Mouse (Mus musculus): ENCODE results near the gene Slc50a1. TPM values are rescaled to one million over a fixed set of nuclear protein-coding genes. Genes with fewer than 3 reads are reported as not detected.

Slc50a1 gene
- total and polyA plus RNA-seq, 3 experiments = 41.8 to 56.0 (median 50.9) TPM

- peaks cover 0 to 13% of the 10 kb centered on the region in 2 experiments for H3K36me3 ChIP-seq (replicated peaks in 1 of 2; ENCODE audit: control insufficient read depth in 1 of 2, insufficient read depth in 1 of 2, low read length in 1 of 2)
- no peak overlapping the region for H3K27ac ChIP-seq (ENCODE audit: insufficient read depth, low read depth)
- H3K27me3 ChIP-seq (replicated peaks) = no peaks in the 10 kb centered on the region
- H3K4me1 ChIP-seq (ENCODE audit: control insufficient read depth in 1 of 2, insufficient read depth in 2 of 2) = peaks cover 12 to 31% of the 10 kb centered on the region in 2 experiments
- H3K79me2 ChIP-seq (replicated peaks; ENCODE audit: control insufficient read depth, extremely low read depth, insufficient read depth, poor library complexity, severe bottlenecking) = peaks cover 12% of the 10 kb centered on the region; the same call in 1 of the 2 replicates
- no peak overlapping the region for H3K9ac ChIP-seq (ENCODE audit: insufficient read depth, low read depth)
- no peak for TF ChIP-seq KAT2A (IDR thresholded peaks at IDR 0.05; ENCODE audit: insufficient replicate concordance, low read length)
- TF ChIP-seq TCF12 (IDR thresholded peaks at IDR 0.05; ENCODE audit: low read depth, low read length) = no peak
- TF ChIP-seq MYC (IDR thresholded peaks at IDR 0.05; ENCODE audit: low read depth, low read length) = no peak
- TF ChIP-seq POLR2A (IDR thresholded peaks at IDR 0.05; ENCODE audit: low read depth, low read length) = no peak
- no peak for TF ChIP-seq MAZ (IDR thresholded peaks at IDR 0.05; ENCODE audit: low read depth, low read length)
- no peak for DNase-seq (ENCODE audit: extremely low read depth)
- H3K4me3 ChIP-seq (replicated peaks in 1 of 3; ENCODE audit: low read depth in 2 of 3, low read length in 2 of 3, poor library complexity in 1 of 3) = no peak overlapping the region
- H3K4me2 ChIP-seq (ENCODE audit: insufficient read depth, low read depth, poor library complexity, severe bottlenecking) = no peak overlapping the region
- dilution Hi-C loops (cut with MboI; ENCODE audit: extremely low pct_ligation_motif_present, extremely low pct_unique_long_range_greater_than_20kb, low sequenced_read_pairs) = no loop called here
- H3K9me3 ChIP-seq (replicated peaks; ENCODE audit: low read length) = no peaks in the 10 kb centered on the region
- in situ Hi-C loops (cut with MboI; ENCODE audit: low pct_ligation_motif_present, low pct_unique_long_range_greater_than_20kb, low sequenced_read_pairs) = no loop called here
These were observed 1.4 kb upstream of the Slc50a1 start for GRCm38 (mm10) chr3:89271760-89272159.

- H3K9me3 ChIP-seq (replicated peaks; ENCODE audit: low read length) = no peaks in the 10 kb centered on the region
- TF ChIP-seq POLR2A (IDR thresholded peaks at IDR 0.05; ENCODE audit: low read depth, low read length) (no peak), CTCF (conservative IDR thresholded peaks at IDR 0.05 in 1 of 2, IDR thresholded peaks at IDR 0.05 in 1 of 2; ENCODE audit: low read depth in 2 of 2, low read length in 2 of 2) (no peak), USF1 (IDR thresholded peaks at IDR 0.05; ENCODE audit: low read depth, low read length) (no peak), IRF4 (IDR thresholded peaks at IDR 0.05; ENCODE audit: low read depth, low read length) (no peak), MAFK (IDR thresholded peaks at IDR 0.05; ENCODE audit: insufficient replicate concordance, low read length) (no peak), ZC3H11A (IDR thresholded peaks at IDR 0.05; ENCODE audit: low read depth, low read length) (no peak), MAZ (IDR thresholded peaks at IDR 0.05; ENCODE audit: low read depth, low read length) (no peak), ZMIZ1 (IDR thresholded peaks at IDR 0.05; ENCODE audit: low read depth, low read length) (no peak), ZNF384 (IDR thresholded peaks at IDR 0.05; ENCODE audit: low read depth, low read length) (no peak), SIN3A (IDR thresholded peaks at IDR 0.05; ENCODE audit: low read length) (no peak), JUND (conservative IDR thresholded peaks at IDR 0.05; ENCODE audit: low read depth, low read length) (no peak), BHLHE40 (IDR thresholded peaks at IDR 0.05; ENCODE audit: low read depth, low read length) (no peak)
- no peak overlapping the region for H3K27ac ChIP-seq (ENCODE audit: insufficient read depth, low read depth)
- dilution Hi-C loops (cut with MboI; ENCODE audit: extremely low pct_ligation_motif_present, extremely low pct_unique_long_range_greater_than_20kb, low sequenced_read_pairs) = no loop called here
- H3K79me2 ChIP-seq (replicated peaks; ENCODE audit: control insufficient read depth, extremely low read depth, insufficient read depth, poor library complexity, severe bottlenecking) = peaks cover 12% of the 10 kb centered on the region; the same call in 1 of the 2 replicates
- no peaks in the 10 kb centered on the region for H3K27me3 ChIP-seq (replicated peaks)
- peaks cover 12 to 35% of the 10 kb centered on the region in 2 experiments for H3K4me1 ChIP-seq (ENCODE audit: control insufficient read depth in 1 of 2, insufficient read depth in 2 of 2)
- H3K9ac ChIP-seq (ENCODE audit: insufficient read depth, low read depth) = peak overlapping the region; percentile 84; the same call in 1 of the 2 replicates
- in situ Hi-C loops (cut with MboI; ENCODE audit: low pct_ligation_motif_present, low pct_unique_long_range_greater_than_20kb, low sequenced_read_pairs) = no loop called here
- H3K4me3 ChIP-seq (replicated peaks in 1 of 3; ENCODE audit: low read depth in 2 of 3, low read length in 2 of 3, poor library complexity in 1 of 3) = no peak overlapping the region
- DNase-seq (ENCODE audit: extremely low read depth) = no peak
- peak overlapping the region; percentile 13 for H3K4me2 ChIP-seq (ENCODE audit: insufficient read depth, low read depth, poor library complexity, severe bottlenecking)
- peaks cover 0 to 13% of the 10 kb centered on the region in 2 experiments for H3K36me3 ChIP-seq (replicated peaks in 1 of 2; ENCODE audit: control insufficient read depth in 1 of 2, insufficient read depth in 1 of 2, low read length in 1 of 2)
These were observed 521 bp upstream of the Slc50a1 start for GRCm38 (mm10) chr3:89270891-89271290.

Measured in CH12.LX (cell line).